Mouse (Mus musculus) neural tube, embryonic 13.5 days (tissue): ENCODE results near the gene Pygo2. TPM values are rescaled to one million over a fixed set of nuclear protein-coding genes. Genes with fewer than 3 reads are reported as not detected.
A peak's percentile ranks its signal among the peaks of the same experiment; 100 is the strongest.
"Not testable (repeated sequence)": the region's sequence is repeated elsewhere in the genome, so short reads cannot be mapped to it uniquely, and the experiment has no call there.

ENCODE experiments used
- ATAC-seq: fragments of 200-750 bp; cut with Nextera tagmentation; 2 replicates; pipeline ENCODE4 v1.8.0; 2017; ENCODE audit warnings: low read depth, mild to moderate bottlenecking, moderate TSS enrichment, moderate library complexity
- H3K27ac ChIP-seq: fragments of 300-500 bp; sonication (generic); replicated peaks from 2 replicates; pipeline ENCODE4 v1.5.1; 2015; ENCODE audit warnings: moderate library complexity, mild to moderate bottlenecking, inconsistent platforms
- H3K27me3 ChIP-seq: fragments of 300-500 bp; sonication (generic); 2 replicates; pipeline ENCODE4 v1.6.1; 2015; ENCODE audit warnings: mild to moderate bottlenecking, inconsistent platforms
- H3K36me3 ChIP-seq: fragments of 300-500 bp; sonication (generic); 2 replicates; pipeline ENCODE4 v1.6.1; 2015; ENCODE audit warnings: mild to moderate bottlenecking, inconsistent platforms
- H3K4me1 ChIP-seq: fragments of 300-500 bp; sonication (generic); replicated peaks from 2 replicates; pipeline ENCODE4 v1.6.1; 2015; ENCODE audit warnings: inconsistent platforms
- H3K4me2 ChIP-seq: fragments of 300-500 bp; sonication (generic); 2 replicates; pipeline ENCODE4 v1.6.1; 2015; ENCODE audit warnings: inconsistent platforms, mild to moderate bottlenecking, moderate library complexity
- H3K4me3 ChIP-seq: fragments of 300-500 bp; sonication (generic); 2 replicates; pipeline ENCODE4 v1.5.1; 2015; ENCODE audit warnings: mild to moderate bottlenecking, inconsistent platforms
- H3K9ac ChIP-seq: fragments of 300-500 bp; sonication (generic); 2 replicates; pipeline ENCODE4 v1.6.1; 2015; ENCODE audit warnings: moderate library complexity, mild to moderate bottlenecking, inconsistent platforms
- H3K9me3 ChIP-seq: fragments of 300-500 bp; sonication (generic); 2 replicates; pipeline ENCODE4 v1.6.1; 2016; ENCODE audit warnings: inconsistent platforms
- WGBS: fragments of 180-500 bp; shearing (Covaris S2); methylation state at CpG from one replicate; pipeline ENCODE4 v1.1.7; 2015; 5-methylcytosine and 5-hydroxymethylcytosine counted together
- polyA plus RNA-seq: library from polyadenylated mRNA; unstranded; fragments of >200 nt; fragmentation: Nextera tagmentation; extraction: Ambion mirVana; gene quantifications from 2 replicates; pipeline ENCODE4 v1.2.1, GENCODE M21; 2015

The Pygo2 gene
- polyA plus RNA-seq, 1 experiment from 2014 or later: 40.4 TPM

- H3K4me2 ChIP-seq: no peak overlapping the region
- H3K9me3 ChIP-seq: no peaks in the 10 kb centered on the region
- H3K4me1 ChIP-seq: peaks cover 30% of the 10 kb centered on the region
- ATAC-seq: no peak
- no peak overlapping the region for H3K4me3 ChIP-seq
- no peak overlapping the region for H3K27ac ChIP-seq
- no peaks in the 10 kb centered on the region for H3K27me3 ChIP-seq
- no peak overlapping the region for H3K9ac ChIP-seq
- 90% methylated on average over 4 of the region's 4 CpGs for WGBS
- peaks cover 17% of the 10 kb centered on the region for H3K36me3 ChIP-seq
These were observed 4.1 kb upstream of the Pygo2 start for GRCm38 (mm10) chr3:89425876-89426275.

DNA sequence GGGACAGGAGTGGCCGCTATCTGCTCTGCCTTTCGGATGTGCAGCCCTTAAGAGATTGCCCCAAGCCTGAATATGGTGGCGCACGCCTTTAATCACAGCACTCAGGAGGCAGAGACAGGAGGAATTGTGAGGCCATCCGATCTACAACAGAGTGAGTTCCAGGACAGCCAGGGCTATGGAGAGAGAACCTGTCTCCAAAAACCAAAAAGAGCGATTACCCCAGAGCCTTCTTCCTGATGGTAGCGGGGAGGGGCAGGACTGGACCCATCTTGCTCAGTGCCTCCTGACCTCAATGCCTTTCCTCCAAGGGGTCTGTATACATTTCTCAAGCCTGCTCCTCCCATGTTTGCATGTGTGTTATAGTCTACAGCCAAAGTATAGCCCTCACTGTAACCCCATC is 993 bp upstream of the Pygo2 start:
- H3K9ac ChIP-seq, H3K4me3 ChIP-seq, H3K27ac ChIP-seq, H3K27me3 ChIP-seq, H3K4me2 ChIP-seq, ATAC-seq, H3K9me3 ChIP-seq: not testable (repeated sequence)
- H3K36me3 ChIP-seq: peaks cover 36% of the 10 kb centered on the region
- H3K4me1 ChIP-seq: peaks cover 19% of the 10 kb centered on the region
- 94% methylated on average over 7 of the region's 7 CpGs for WGBS

DNA sequence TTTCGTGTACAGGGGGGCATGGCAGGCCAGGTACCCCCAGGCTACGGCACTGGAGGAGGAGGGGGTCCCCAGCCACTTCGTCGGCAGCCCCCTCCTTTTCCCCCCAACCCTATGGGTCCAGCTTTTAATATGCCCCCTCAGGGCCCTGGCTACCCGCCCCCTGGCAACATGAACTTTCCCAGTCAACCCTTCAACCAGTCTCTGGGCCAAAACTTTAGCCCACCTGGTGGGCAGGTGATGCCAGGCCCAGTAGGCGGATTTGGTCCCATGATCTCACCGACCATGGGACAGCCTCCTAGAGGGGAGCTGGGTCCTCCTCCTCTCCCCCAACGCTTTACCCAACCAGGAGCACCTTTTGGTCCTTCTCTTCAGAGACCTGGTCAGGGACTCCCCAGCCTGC is 2.6 kb downstream of the Pygo2 start:
- Histone ChIP-seq H3K4me1 (peaks cover 46% of the 10 kb centered on the region), H3K36me3 (peaks cover 29% of the 10 kb centered on the region), H3K9ac (no peak overlapping the region), H3K27ac (no peak overlapping the region), H3K4me3 (no peak overlapping the region), H3K9me3 (no peaks in the 10 kb centered on the region), H3K4me2 (no peak overlapping the region), H3K27me3 (no peaks in the 10 kb centered on the region)
- ATAC-seq: no peak
- 91% methylated on average over 8 of the region's 8 CpGs for WGBS

GRCm38 (mm10) chr3:89434532-89434931 is 4.5 kb downstream of the Pygo2 start:
- peaks cover 46% of the 10 kb centered on the region for H3K4me1 ChIP-seq
- H3K9ac ChIP-seq: no peak overlapping the region
- no peak overlapping the region for H3K4me2 ChIP-seq
- H3K27me3 ChIP-seq: no peaks in the 10 kb centered on the region
- no peaks in the 10 kb centered on the region for H3K9me3 ChIP-seq
- H3K36me3 ChIP-seq: peaks cover 27% of the 10 kb centered on the region
- H3K27ac ChIP-seq: peak overlapping the region; percentile 42; the same call in 1 of the 2 replicates
- WGBS: 84% methylated on average over 11 of the region's 11 CpGs
- no peak for ATAC-seq
- no peak overlapping the region for H3K4me3 ChIP-seq

DNA sequence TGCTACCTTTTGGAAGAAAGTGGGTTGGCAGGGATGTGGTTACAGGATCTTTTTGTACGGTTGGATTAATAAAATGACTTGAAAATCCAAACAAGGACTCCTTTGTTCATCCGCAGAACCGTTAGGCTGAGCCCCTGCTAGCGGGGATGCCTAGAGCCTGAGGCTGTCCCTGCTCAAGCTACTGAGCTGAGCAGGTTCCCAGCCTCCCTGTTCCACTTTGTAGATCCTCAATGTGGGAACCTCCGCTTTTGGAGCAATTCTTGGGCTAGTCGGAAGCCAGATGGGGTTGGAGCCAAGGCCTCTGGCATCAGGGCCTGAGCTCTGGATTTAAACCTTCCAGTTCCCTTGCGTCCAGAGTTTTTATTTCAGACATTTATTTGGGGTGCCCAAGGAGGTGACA is 5.0 kb downstream of the Pygo2 start:
- H3K4me3 ChIP-seq: no peak overlapping the region
- H3K9me3 ChIP-seq: no peaks in the 10 kb centered on the region
- peaks cover 27% of the 10 kb centered on the region for H3K36me3 ChIP-seq
- no peak for ATAC-seq
- no peak overlapping the region for H3K9ac ChIP-seq
- no peaks in the 10 kb centered on the region for H3K27me3 ChIP-seq
- no peak overlapping the region for H3K27ac ChIP-seq
- H3K4me1 ChIP-seq: peaks cover 46% of the 10 kb centered on the region
- no peak overlapping the region for H3K4me2 ChIP-seq
- 71% methylated on average over 7 of the region's 7 CpGs for WGBS

DNA sequence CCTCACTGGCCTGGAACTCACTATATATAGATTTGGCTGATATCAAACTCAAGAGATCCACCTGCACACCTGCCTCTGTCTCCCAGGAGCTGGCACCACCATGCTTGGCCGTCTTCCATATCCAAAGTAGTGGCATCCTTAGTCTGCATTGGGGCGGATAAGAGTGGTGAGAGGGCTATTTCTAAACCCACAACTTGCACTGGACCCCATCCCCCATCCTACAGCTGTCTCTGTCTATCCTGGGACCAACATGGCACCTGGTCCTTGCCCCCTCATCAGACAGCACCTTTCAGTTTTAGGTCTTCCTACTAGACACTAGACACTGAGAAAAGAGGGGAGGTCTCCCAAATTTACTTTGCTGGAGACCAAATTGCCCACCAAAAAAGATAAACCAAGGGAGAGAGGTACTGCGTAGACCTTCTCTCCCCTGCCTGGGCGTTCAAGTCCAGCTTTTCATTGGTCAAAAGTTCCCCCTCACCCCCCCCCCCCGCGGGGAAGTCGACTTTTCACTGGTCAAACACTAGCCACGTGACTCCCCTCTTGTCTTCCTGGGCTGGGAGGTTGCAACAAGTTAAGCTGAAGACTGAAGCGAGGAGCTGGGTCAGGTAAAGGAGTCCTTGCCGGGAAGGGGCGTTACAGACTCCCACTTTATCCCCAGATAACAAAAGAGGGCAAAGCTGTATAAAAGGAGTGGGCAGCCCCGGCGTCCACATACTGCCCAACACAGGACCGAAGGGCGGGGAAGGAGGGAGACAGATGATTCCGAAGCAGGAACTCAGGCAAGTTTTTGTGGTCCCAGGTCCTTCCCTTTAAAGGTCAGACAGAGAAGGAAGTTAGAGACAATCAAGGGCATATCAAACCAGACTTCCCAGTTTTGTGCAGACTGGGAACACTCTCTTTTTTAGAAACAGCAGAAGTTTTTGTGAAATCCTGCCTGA is 6.4 kb downstream of the Pygo2 start, which contains the start of gene Pbxip1:
Gene Pbxip1 (plus strand): TSS at position 531 of the 938 bp plus-strand sequence.
- H3K27me3 ChIP-seq: no peaks in the 10 kb centered on the region
- no peak within 1 kb of the TSS; the same call in 1 of the 2 replicates for H3K27ac ChIP-seq
- H3K4me3 ChIP-seq: peak within 1 kb of the TSS; percentile 36
- H3K9ac ChIP-seq: peak within 1 kb of the TSS; percentile 62
- peak; percentile 66 for ATAC-seq
- peaks cover 27% of the 10 kb centered on the region for H3K36me3 ChIP-seq
- 5% methylated on average over 16 of the region's 16 CpGs for WGBS
- peak within 1 kb of the TSS; percentile 47 for H3K4me2 ChIP-seq
- no peaks in the 10 kb centered on the region for H3K9me3 ChIP-seq
- peaks cover 37% of the 10 kb centered on the region for H3K4me1 ChIP-seq

DNA sequence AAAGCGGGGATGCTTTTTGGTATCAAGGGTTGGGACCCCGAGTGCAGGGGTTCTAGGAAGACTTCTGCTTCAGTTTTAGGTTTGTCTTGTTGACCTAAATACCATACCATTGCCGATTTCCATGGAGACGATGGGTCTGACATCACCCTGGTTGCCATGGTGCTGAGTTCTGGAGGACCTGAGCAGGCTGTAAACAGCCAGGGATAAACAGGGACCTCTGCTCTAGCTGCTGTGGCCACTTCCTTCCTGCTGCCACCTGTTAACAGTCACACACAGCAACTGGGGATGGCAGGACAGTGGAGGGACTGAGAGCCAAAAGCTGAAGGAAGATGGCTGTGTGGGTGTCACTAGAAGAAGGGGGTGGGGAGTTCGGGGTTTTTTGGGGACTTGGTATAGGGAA is 7.3 kb downstream of the Pygo2 start:
- peaks cover 29% of the 10 kb centered on the region for H3K4me1 ChIP-seq
- peaks cover 26% of the 10 kb centered on the region for H3K36me3 ChIP-seq
- H3K9ac ChIP-seq: peak overlapping the region; percentile 62
- H3K4me3 ChIP-seq: peak overlapping the region; percentile 36
- WGBS: 26% methylated on average over 5 of the region's 5 CpGs
- H3K4me2 ChIP-seq: peak overlapping the region; percentile 47
- no peaks in the 10 kb centered on the region for H3K9me3 ChIP-seq
- no peak overlapping the region for H3K27ac ChIP-seq
- ATAC-seq: no peak
- no peaks in the 10 kb centered on the region for H3K27me3 ChIP-seq

DNA sequence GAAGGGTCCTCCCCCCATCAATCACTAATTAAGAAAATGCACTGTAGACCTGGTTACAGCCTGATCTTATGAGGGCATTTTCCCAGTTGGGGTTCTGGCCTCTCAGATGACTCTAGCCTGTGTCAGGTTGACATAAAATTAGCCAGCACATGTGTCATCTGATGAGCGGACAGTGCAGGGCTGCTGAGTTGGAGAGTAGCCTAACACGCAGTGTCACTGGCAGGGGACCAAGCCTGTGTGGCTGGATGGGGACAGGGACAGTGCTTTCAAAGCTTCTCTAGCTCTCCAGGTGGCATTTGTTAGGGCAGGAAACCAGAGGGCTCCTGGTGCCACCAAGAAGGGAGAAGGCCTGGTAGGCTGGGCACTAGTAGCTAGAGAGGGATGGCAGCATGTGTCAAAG is 10.7 kb downstream of the Pygo2 start:
- Histone ChIP-seq H3K27ac (no peak overlapping the region), H3K4me2 (no peak overlapping the region), H3K4me1 (peaks cover 16% of the 10 kb centered on the region), H3K36me3 (no peaks in the 10 kb centered on the region), H3K27me3 (no peaks in the 10 kb centered on the region), H3K9me3 (no peaks in the 10 kb centered on the region), H3K4me3 (no peak overlapping the region), H3K9ac (no peak overlapping the region)
- ATAC-seq: no peak
- WGBS: 97% methylated on average over 2 of the region's 2 CpGs

- ATAC-seq: peak; percentile 29
- WGBS: 75% methylated on average over 13 of the region's 13 CpGs
These were observed 18.9 kb downstream of the Pygo2 start for GRCm38 (mm10) chr3:89448720-89449537.

DNA sequence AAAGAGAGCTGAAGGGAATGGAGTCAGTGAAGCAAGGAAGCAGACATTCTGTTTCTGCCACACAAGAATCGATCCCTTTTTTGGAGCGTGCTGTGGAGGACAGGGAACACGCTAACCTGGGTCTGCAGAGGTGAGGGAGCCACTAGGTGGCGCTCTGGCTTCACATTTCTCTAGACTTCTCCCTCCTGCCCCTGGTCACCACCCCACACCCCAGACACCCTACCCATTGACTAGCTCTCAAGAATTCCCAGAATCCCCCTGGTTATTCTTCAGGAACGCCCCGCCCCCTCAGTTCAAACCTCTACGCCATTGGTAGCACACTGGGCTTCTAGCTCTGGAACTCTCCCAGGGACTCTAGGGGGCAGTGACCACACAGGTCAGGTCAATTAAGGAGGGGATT is 19.5 kb downstream of the Pygo2 start:
- Histone ChIP-seq H3K4me1 (peaks cover 14% of the 10 kb centered on the region; the same call in 1 of the 2 replicates), H3K27me3 (no peaks in the 10 kb centered on the region), H3K9ac (0 out of 2 replicates have a peak overlapping the region, but pooled peaks have one; percentile 8), H3K27ac (no peak overlapping the region), H3K4me2 (no peak overlapping the region), H3K4me3 (no peak overlapping the region), H3K9me3 (no peaks in the 10 kb centered on the region), H3K36me3 (no peaks in the 10 kb centered on the region)
- peak; percentile 60 for ATAC-seq
- 37% methylated on average over 7 of the region's 7 CpGs for WGBS

More at GRCm38 (mm10) chr3:89448720-89449537, 18.9 kb downstream of the Pygo2 start:
- no peak overlapping the region for H3K27ac ChIP-seq
- H3K9me3 ChIP-seq: no peaks in the 10 kb centered on the region
- no peaks in the 10 kb centered on the region for H3K27me3 ChIP-seq
- H3K9ac ChIP-seq: 0 out of 2 replicates have a peak overlapping the region, but pooled peaks have one; percentile 8
- no peaks in the 10 kb centered on the region for H3K36me3 ChIP-seq
- H3K4me3 ChIP-seq: no peak overlapping the region
- H3K4me2 ChIP-seq: no peak overlapping the region
- H3K4me1 ChIP-seq: peaks cover 14% of the 10 kb centered on the region; the same call in 1 of the 2 replicates

DNA sequence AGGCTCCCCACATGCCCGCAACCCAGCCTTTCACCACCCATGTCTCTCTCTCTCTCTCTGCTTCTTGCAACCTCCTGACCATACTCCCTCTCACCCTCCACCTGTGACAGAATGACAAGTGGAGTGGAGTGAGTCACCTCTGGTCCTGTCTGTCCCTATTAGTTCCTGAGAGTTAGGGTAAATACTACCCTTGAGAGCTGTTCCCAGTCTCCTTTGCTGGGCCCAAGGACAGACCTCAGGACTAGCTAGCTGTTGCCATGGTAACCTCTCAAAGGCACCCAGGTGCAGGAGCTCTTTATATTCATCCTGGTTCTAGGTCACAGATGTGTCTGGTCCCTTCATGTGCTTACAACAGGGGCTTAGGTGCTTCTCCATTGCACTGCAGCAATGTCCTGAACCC is 21.9 kb downstream of the Pygo2 start:
- Histone ChIP-seq H3K4me3 (no peak overlapping the region), H3K4me2 (no peak overlapping the region), H3K27me3 (no peaks in the 10 kb centered on the region), H3K27ac (no peak overlapping the region), H3K9me3 (no peaks in the 10 kb centered on the region), H3K9ac (no peak overlapping the region; the same call in 1 of the 2 replicates), H3K4me1 (peaks cover 14% of the 10 kb centered on the region; the same call in 1 of the 2 replicates), H3K36me3 (no peaks in the 10 kb centered on the region)
- ATAC-seq: no peak
- 94% methylated on average over 1 of the region's 1 CpGs for WGBS
